Mouse (Mus musculus): Measurements from ENCODE around the gene Kif21b.

DNA sequence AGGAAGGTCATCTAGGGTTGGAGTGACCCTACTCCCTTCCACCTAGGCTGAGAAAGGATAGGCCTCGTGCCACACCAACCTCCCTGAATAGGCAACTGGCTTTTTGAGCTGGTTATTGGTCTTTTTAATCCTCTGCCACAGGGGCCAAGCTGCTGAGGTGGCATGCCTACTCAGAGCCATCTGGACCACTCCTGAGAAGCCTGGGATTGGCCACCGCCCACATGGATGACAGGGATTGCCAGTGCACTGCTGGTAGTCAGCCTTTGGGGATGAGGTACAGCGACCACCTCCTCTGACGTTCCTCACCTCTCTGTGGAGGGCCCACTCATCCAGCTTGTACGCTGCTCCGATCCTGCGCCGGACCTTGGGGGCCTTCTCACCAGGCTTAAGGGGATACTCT, 94.7 kb downstream of the Kif21b start:
- TF ChIP-seq CTCF (IDR thresholded peaks at IDR 0.05; ENCODE audit: control insufficient read depth, insufficient read depth, low read length) (no peak), POLR2A (IDR thresholded peaks at IDR 0.05; ENCODE audit: borderline replicate concordance, control insufficient read depth, low read depth, low read length) (no peak)

Data from bone marrow, adult 2 months (tissue).